ENCODE assay signal across 22 mouse cellular contexts in the genomic region with DNA sequence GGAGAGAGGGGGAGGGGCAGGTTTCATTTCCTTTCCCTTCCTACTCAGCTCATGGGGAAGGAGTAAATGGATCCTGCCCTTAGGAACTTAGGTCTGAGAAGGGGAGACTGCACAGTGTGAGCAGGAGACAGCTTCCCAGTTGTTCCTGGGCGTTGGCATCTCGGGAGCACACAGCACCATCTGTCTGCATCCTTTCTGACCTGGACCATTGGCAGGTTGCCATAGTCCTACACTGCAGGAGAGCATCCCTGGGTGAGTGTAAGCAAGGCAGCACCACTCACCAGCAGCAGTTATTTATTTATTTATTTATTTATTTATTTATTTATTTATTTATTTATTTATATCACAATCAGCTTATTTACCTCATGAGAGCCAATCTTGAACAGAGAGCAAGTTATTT. TPM values are rescaled to one million over a fixed set of nuclear protein-coding genes. Genes with fewer than 3 reads are reported as not detected.
A peak's percentile ranks its signal among the peaks of the same experiment; 100 is the strongest.
DNase-seq lines count a peak whose midpoint lies in the region; ATAC-seq and TF ChIP-seq lines count a peak whose summit lies in the region.
"Had no signal": no experiment of that assay in that cellular context is flagged by ENCODE, and none has a peak within 500 bp of the region (broad histone marks: within the 10 kb centered on the region; RNA-seq: fewer than 3 reads in every experiment).

No protein-coding gene starts in this region.

- no peaks in the 10 kb centered on the region for H3K9me3 ChIP-seq in forebrain, postnatal 0 days (ENCODE audit: low read length)
- H3K9me3 ChIP-seq in forebrain, embryonic 13.5 days (replicated peaks): no peaks in the 10 kb centered on the region
- H3K9me3 ChIP-seq in midbrain, embryonic 13.5 days: no peaks in the 10 kb centered on the region
- no peaks in the 10 kb centered on the region for H3K9me3 ChIP-seq in midbrain, embryonic 16.5 days (replicated peaks; ENCODE audit: control insufficient read depth, low read length, poor library complexity, severe bottlenecking)
- H3K9me3 ChIP-seq: heart, embryonic 15.5 days; liver, embryonic 15.5 days had no signal

- no peaks in the 10 kb centered on the region for H3K27me3 ChIP-seq in forebrain, postnatal 0 days (ENCODE audit: insufficient read depth, low read length)
- H3K27me3 ChIP-seq in forebrain, embryonic 13.5 days: no peaks in the 10 kb centered on the region
- no peaks in the 10 kb centered on the region for H3K27me3 ChIP-seq in midbrain, embryonic 13.5 days
- no peaks in the 10 kb centered on the region for H3K27me3 ChIP-seq in midbrain, embryonic 16.5 days (ENCODE audit: control insufficient read depth, insufficient read depth, low read depth, low read length)
- H3K27me3 ChIP-seq: CH12.LX; heart, embryonic 15.5 days; limb, embryonic 12.5 days; liver, embryonic 15.5 days had no signal

- DNase-seq in cerebellum, adult 11-12 months: peak; percentile 13
- no peak for DNase-seq in cerebellum, adult 9-11 months
- DNase-seq in forebrain, postnatal 0 days: no peak
- peak; percentile 11 for DNase-seq in NIH3T3 (ENCODE audit: low read depth)
- DNase-seq in spleen, adult 12 weeks (ENCODE audit: low spot score): no peak
- DNase-seq: adrenal gland, adult 8-10 months; heart, adult 18-20 months; kidney, adult 18-20 months; kidney, postnatal 10 days; right cerebral cortex, adult 18-20 months; spleen, adult 18-20 months had no signal

- H3K4me2 ChIP-seq in forebrain, postnatal 0 days (ENCODE audit: low read depth): no peak overlapping the region
- H3K4me2 ChIP-seq in forebrain, embryonic 13.5 days: no peak overlapping the region
- H3K4me2 ChIP-seq in midbrain, embryonic 13.5 days (replicated peaks): no peak overlapping the region
- H3K4me2 ChIP-seq in midbrain, embryonic 16.5 days (ENCODE audit: low read length): no peak overlapping the region
- H3K4me2 ChIP-seq: heart, embryonic 15.5 days; limb, embryonic 12.5 days; liver, embryonic 15.5 days had no signal

- no peak for ATAC-seq in forebrain, postnatal 0 days
- ATAC-seq in forebrain, embryonic 13.5 days: no peak; the same call in 1 of the 2 replicates
- ATAC-seq in midbrain, embryonic 13.5 days: peak; percentile 43; the same call in 1 of the 2 replicates
- ATAC-seq in midbrain, embryonic 16.5 days: no peak
- ATAC-seq: lung, postnatal 0 days had no signal

- no peaks in the 10 kb centered on the region for H3K36me3 ChIP-seq in forebrain, postnatal 0 days (ENCODE audit: insufficient read depth)
- no peaks in the 10 kb centered on the region for H3K36me3 ChIP-seq in forebrain, embryonic 13.5 days (ENCODE audit: poor library complexity, severe bottlenecking)
- no peaks in the 10 kb centered on the region for H3K36me3 ChIP-seq in midbrain, embryonic 13.5 days
- no peaks in the 10 kb centered on the region for H3K36me3 ChIP-seq in midbrain, embryonic 16.5 days (ENCODE audit: control insufficient read depth, insufficient read depth, low read length)
- H3K36me3 ChIP-seq: heart, embryonic 15.5 days; limb, embryonic 12.5 days; liver, embryonic 15.5 days had no signal

- no peak overlapping the region for H3K4me3 ChIP-seq in forebrain, postnatal 0 days (ENCODE audit: low read depth, low read length)
- H3K4me3 ChIP-seq in forebrain, embryonic 13.5 days: no peak overlapping the region
- H3K4me3 ChIP-seq in midbrain, embryonic 13.5 days (replicated peaks): no peak overlapping the region
- no peak overlapping the region for H3K4me3 ChIP-seq in midbrain, embryonic 16.5 days (ENCODE audit: low read depth, low read length)
- H3K4me3 ChIP-seq: heart, embryonic 15.5 days; layer of hippocampus, adult 2 months; limb, embryonic 12.5 days; liver, embryonic 15.5 days had no signal

- H3K9ac ChIP-seq in forebrain, postnatal 0 days: 0 out of 2 replicates have a peak overlapping the region, but pooled peaks have one; percentile 18
- H3K9ac ChIP-seq in forebrain, embryonic 13.5 days: no peak overlapping the region
- H3K9ac ChIP-seq in midbrain, embryonic 13.5 days (replicated peaks): no peak overlapping the region
- H3K9ac ChIP-seq in midbrain, embryonic 16.5 days (ENCODE audit: low read depth, low read length): no peak overlapping the region
- H3K9ac ChIP-seq: heart, embryonic 15.5 days; limb, embryonic 12.5 days; liver, embryonic 15.5 days had no signal

- no peak overlapping the region for H3K27ac ChIP-seq in forebrain, postnatal 0 days (ENCODE audit: low read depth, low read length)
- no peak overlapping the region for H3K27ac ChIP-seq in forebrain, embryonic 13.5 days
- H3K27ac ChIP-seq in midbrain, embryonic 13.5 days: no peak overlapping the region
- no peak overlapping the region for H3K27ac ChIP-seq in midbrain, embryonic 16.5 days (ENCODE audit: low read length)
- H3K27ac ChIP-seq: heart, embryonic 15.5 days; layer of hippocampus, adult 2 months; limb, embryonic 12.5 days; liver, embryonic 15.5 days had no signal

- no peak for TF ChIP-seq CTCF in forebrain, postnatal 0 days (IDR thresholded peaks at IDR 0.05; ENCODE audit: low read depth)

- no peaks in the 10 kb centered on the region for H3K4me1 ChIP-seq in forebrain, postnatal 0 days (ENCODE audit: insufficient read depth)
- 0 out of 2 replicates have a peak, but pooled peaks cover 2% of the 10 kb centered on the region for H3K4me1 ChIP-seq in forebrain, embryonic 13.5 days
- no peaks in the 10 kb centered on the region for H3K4me1 ChIP-seq in midbrain, embryonic 13.5 days (replicated peaks)
- no peaks in the 10 kb centered on the region for H3K4me1 ChIP-seq in midbrain, embryonic 16.5 days (ENCODE audit: control insufficient read depth, insufficient read depth, low read length)
- H3K4me1 ChIP-seq: heart, embryonic 15.5 days; limb, embryonic 12.5 days; liver, embryonic 15.5 days had no signal

- 40% methylated on average over 2 of the region's 2 CpGs for WGBS in forebrain, postnatal 0 days
- WGBS in forebrain, embryonic 13.5 days: 43% methylated on average over 2 of the region's 2 CpGs
- 60% methylated on average over 2 of the region's 2 CpGs for WGBS in midbrain, embryonic 13.5 days
- WGBS in midbrain, embryonic 16.5 days: 55% methylated on average over 2 of the region's 2 CpGs

RNA-seq across cellular contexts. Expression of a gene that starts 12.4 kb away (rescaled TPM):
- 29.1 and 39.5 TPM in 2 replicates for total RNA-seq in forebrain, postnatal 0 days (2014; rRNA removed)
- polyA plus RNA-seq in forebrain, postnatal 0 days (2015; fragmentation: Nextera tagmentation; extraction: Ambion mirVana): 5.7 and 8.4 TPM in 2 replicates
- polyA plus RNA-seq in forebrain, embryonic 13.5 days (2015; fragmentation: Nextera tagmentation; extraction: Ambion mirVana): 6.1 and 6.5 TPM in 2 replicates
- 6.8 and 7.4 TPM in 2 replicates for polyA plus RNA-seq in midbrain, embryonic 13.5 days (2015; fragmentation: Nextera tagmentation; extraction: Ambion mirVana)
- 9.3 and 10.8 TPM in 2 replicates for polyA plus RNA-seq in midbrain, embryonic 16.5 days (2015; fragmentation: Nextera tagmentation; extraction: Ambion mirVana)
- total RNA-seq: CH12.LX; hematopoietic stem cell, adult 5-6 weeks; megakaryocyte progenitor cell, adult 5-6 weeks had no signal

RNA-seq across cellular contexts. Expression of a gene that starts 16.5 kb away (rescaled TPM):
- total RNA-seq in forebrain, postnatal 0 days (2014; rRNA removed): 31.5 and 32.4 TPM in 2 replicates
- polyA plus RNA-seq in forebrain, postnatal 0 days (2015; fragmentation: Nextera tagmentation; extraction: Ambion mirVana): 39.7 and 40.1 TPM in 2 replicates
- polyA plus RNA-seq in forebrain, embryonic 13.5 days (2015; fragmentation: Nextera tagmentation; extraction: Ambion mirVana): 37.1 and 37.9 TPM in 2 replicates
- polyA plus RNA-seq in midbrain, embryonic 13.5 days (2015; fragmentation: Nextera tagmentation; extraction: Ambion mirVana): 50.6 and 53.7 TPM in 2 replicates
- polyA plus RNA-seq in midbrain, embryonic 16.5 days (2015; fragmentation: Nextera tagmentation; extraction: Ambion mirVana): 56.7 and 65.6 TPM in 2 replicates

RNA-seq across cellular contexts. Expression of a gene that starts 48.1 kb away (rescaled TPM):
- 69.9 and 71.2 TPM in 2 replicates for total RNA-seq in forebrain, postnatal 0 days (2014; rRNA removed)
- polyA plus RNA-seq in forebrain, postnatal 0 days (2015; fragmentation: Nextera tagmentation; extraction: Ambion mirVana): 56.9 and 58.3 TPM in 2 replicates
- 47.0 and 48.6 TPM in 2 replicates for polyA plus RNA-seq in forebrain, embryonic 13.5 days (2015; fragmentation: Nextera tagmentation; extraction: Ambion mirVana)
- polyA plus RNA-seq in midbrain, embryonic 13.5 days (2015; fragmentation: Nextera tagmentation; extraction: Ambion mirVana): 42.4 and 47.2 TPM in 2 replicates
- 49.3 and 56.5 TPM in 2 replicates for polyA plus RNA-seq in midbrain, embryonic 16.5 days (2015; fragmentation: Nextera tagmentation; extraction: Ambion mirVana)

RNA-seq across cellular contexts. Expression of a gene that starts 54.9 kb away (rescaled TPM):
- 0.31 and 0.95 TPM in 2 replicates for total RNA-seq in forebrain, postnatal 0 days (2014; rRNA removed)
- 0.05 and 0.13 TPM in 2 replicates for polyA plus RNA-seq in forebrain, postnatal 0 days (2015; fragmentation: Nextera tagmentation; extraction: Ambion mirVana)
- polyA plus RNA-seq in forebrain, embryonic 13.5 days (2015; fragmentation: Nextera tagmentation; extraction: Ambion mirVana): 0.13 and 0.14 TPM in 2 replicates
- 0.13 and 0.14 TPM in 2 replicates for polyA plus RNA-seq in midbrain, embryonic 13.5 days (2015; fragmentation: Nextera tagmentation; extraction: Ambion mirVana)
- polyA plus RNA-seq in midbrain, embryonic 16.5 days (2015; fragmentation: Nextera tagmentation; extraction: Ambion mirVana): 0.15 and 0.32 TPM in 2 replicates

Comparison
In these comparisons a context has a peak if more than half of its experiments do, and no peak if none do; other contexts are left out.
1. DNase-seq: peak in cerebellum, adult 11-12 months (single experiment) and NIH3T3 (single experiment); none in cerebellum, adult 9-11 months (single experiment), forebrain, postnatal 0 days (single experiment) and spleen, adult 12 weeks (single experiment).